Mouse (Mus musculus) small intestine, adult 2 months (tissue): ENCODE measurements around the gene Sdk2.

Source experiments
- CTCF ChIP-seq: fragments of 200-500 bp; IDR thresholded peaks from 2 replicates; pipeline ENCODE4 v1.5.1; 2012; ENCODE audit warnings: low read depth, mild to moderate bottlenecking, control low read depth, inconsistent platforms, low read length, moderate library complexity, mixed read lengths; ENCODE audit not compliant: insufficient replicate concordance, insufficient read length; ENCODE audit errors: extremely low read depth
- POLR2A ChIP-seq: fragments of 200-500 bp; IDR thresholded peaks from 2 replicates; pipeline ENCODE4 v1.6.1; 2012; ENCODE audit warnings: low read depth, mild to moderate bottlenecking, control low read depth, inconsistent platforms, low read length, moderate library complexity

DNA sequence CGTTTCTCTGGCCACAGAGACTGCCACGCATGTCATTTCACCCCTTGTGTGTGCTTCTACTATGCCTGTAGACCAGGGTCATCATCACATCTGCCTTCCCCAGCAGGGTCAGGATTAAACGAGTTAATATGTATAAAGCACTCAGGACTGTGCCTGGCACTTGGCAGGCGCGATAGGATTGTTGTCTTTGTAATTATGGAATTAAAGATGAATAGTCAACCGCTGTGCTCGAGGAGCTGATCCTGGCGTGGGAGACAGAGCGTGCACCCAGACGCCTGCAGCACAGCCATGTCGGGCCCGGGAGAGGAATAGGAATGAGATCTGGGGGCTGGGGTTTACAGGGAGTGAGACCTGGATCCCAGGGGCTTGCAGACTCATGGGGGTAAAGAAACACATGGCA, 61.0 kb downstream of the Sdk2 start:
- TF ChIP-seq CTCF: no peak
- TF ChIP-seq POLR2A: no peak
